Mouse (Mus musculus) ovary, postnatal 14 days (tissue): ENCODE data around the gene Gpr107.

ENCODE experiments used
- DNase-seq: peaks from one replicate; pipeline ENCODE4 v3.0.0; 2022; ENCODE audit warnings: low spot score

Gpr107 gene

DNA sequence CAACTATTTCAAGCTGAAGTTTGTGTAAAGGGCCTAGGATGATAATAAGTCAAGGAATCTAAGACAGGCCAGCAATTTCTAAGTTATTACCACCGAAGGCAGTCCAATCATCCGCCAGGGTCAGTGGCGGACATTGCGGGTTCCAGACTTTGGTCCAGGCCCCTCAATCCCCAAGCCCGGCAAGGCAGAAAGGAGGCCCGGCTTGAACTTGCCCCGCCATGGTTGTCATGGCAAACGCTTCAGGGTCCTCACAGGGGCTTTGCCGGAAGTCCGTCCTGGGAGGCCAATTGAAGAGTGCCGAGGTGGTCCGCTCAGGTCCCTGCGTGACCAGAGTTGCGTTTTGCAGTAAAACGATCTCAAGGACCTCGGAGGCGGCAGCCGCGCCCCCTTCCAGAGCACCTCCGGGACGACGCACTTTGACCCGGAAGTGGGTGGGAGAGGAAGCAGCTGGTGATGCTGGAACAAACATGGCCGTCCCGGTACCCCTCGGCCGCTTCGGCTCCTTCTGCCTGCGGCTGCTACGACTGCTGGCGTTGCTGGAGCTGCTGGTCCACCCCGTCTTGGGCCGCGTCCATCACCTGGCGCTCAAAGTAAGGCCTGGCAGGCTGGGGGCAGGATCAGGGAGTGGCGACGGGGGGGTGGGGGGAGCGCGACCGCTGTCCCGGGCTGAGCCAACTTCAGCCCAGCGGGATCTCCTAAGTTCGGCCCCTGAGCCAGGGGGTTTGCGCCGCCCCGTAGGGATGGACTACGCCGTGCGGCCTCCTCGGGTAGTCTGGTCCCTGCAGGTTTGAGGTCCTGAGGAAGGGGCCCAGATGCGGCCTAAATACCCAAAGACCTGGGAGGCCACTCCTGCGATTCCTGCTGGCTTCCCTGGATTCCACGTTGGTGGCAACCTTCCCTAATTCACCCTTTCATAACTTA lies at the start of gene Gpr107:
TSS of gene Gpr107 (plus strand) at position 425 of the 921 bp plus-strand sequence.
- peak; percentile 72 for DNase-seq

GRCm38 (mm10) chr2:31103321-31103720 lies 48.8 kb upstream of the Gpr107 start:
- no peak for DNase-seq

- no peak for DNase-seq
These were observed 46.8 kb upstream of the Gpr107 start for GRCm38 (mm10) chr2:31105279-31105678.

DNA sequence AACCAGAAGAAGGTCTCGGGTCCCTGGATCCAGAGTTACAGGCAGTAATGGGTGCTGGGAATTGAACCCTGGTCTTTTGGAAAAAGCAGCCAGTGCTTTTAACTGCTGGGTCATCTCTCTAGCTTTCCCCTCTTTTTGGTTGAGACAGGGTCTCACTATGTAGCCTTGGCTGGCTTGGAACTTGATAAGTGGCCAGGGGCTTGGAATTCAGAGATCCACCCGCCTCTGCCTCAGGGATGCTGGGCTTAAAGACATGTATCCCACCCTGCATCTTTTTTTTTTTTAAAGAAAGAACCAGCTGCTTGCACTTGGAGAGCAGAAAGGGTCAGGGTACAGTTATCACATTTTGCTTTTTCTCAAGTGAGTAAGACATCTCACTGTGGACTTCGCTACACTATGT lies 46.1 kb upstream of the Gpr107 start:
- no peak for DNase-seq

DNA sequence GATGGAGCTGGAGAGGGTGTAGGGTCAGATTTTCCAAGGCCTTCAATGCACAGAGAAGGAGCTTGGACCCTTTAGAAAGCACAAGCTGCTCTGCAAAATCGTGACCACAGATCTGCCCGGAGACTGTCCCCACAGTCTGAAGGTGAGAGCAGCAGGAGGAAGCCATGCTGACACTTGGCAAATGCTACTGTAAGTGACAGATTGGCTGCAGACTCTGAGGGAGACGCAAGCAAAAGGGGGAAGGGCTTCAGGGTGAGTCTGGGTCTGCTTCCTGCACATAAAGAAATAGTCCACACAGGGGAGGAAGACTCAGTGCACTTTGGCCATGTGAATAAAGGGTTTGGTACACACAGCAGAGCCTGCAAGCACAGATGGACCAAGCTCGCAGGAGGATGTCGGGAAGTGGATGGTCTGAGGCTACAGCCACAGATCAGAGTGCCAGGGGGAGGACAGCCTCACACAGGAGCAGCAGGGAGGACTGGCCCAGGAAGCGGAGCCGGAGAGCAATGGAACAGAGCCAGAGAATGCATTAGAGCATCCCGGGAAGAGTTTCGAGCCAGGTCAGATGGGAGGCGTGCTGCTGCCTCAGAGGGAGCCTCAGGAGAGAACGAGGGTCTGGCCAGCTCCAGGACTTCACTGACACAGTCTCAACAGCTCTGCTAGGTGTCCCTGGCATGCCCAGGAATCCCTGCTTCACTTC lies 45.3 kb upstream of the Gpr107 start:
- DNase-seq, result no peak

DNA sequence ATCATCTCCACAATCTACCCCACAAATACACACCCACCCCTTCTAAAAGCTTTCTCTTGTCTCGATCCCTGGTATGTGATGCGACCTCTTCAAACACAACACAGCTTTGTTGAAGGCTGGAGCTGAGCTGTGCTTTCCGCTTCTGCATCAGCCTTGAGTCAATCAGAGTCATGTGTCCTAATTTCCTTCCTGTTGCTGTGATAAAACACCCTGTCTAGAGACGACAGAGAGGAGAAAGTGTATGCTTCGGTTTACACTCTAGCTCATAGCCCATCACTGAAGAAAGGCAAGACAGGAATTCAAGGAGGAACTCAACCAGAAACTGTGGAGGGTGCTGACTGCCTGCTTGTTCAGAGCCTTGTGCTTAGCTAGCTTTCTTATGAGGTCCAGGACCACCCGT lies 43.9 kb upstream of the Gpr107 start:
- no peak for DNase-seq

GRCm38 (mm10) chr2:31109960-31110548 lies 42.1 kb upstream of the Gpr107 start:
- DNase-seq, result no peak

DNA sequence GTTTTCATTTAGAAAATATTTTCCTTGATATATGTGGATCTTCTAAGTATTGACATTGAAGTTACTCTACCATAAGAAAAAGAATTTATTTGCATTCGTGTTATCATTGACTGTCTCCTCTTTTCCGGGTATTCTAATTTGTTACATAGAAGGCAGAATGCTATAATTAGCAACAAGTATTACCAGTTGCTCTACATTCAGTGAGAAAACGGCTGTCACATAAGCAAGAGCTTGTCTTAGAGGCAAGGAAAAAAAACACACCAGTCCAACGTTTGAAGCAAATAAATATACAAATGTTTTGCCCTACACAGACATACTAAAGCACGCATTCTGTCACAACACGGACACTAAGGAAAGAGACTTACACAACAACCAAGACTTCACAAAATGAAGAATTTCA lies 40.4 kb upstream of the Gpr107 start:
- no peak for DNase-seq

DNA sequence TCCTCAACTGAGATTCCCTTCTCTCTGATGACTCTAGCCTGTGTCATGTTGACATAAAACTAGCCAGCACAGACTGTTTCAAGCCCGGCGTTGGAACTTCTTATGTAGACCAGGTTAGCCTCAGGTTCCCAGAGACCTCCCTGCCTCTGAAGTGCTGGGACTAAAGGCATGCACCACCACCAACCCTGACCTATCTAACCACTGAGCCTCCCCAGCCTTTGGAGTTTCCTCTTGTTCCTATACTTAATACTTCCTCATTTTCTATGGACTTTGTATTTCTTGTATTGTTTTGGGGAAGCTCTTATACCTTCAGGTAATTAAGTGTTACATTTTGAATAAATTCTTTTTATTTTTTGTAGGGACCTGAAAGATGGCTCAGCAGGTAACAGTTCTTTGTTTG lies 37.9 kb upstream of the Gpr107 start:
- DNase-seq, result no peak

DNA sequence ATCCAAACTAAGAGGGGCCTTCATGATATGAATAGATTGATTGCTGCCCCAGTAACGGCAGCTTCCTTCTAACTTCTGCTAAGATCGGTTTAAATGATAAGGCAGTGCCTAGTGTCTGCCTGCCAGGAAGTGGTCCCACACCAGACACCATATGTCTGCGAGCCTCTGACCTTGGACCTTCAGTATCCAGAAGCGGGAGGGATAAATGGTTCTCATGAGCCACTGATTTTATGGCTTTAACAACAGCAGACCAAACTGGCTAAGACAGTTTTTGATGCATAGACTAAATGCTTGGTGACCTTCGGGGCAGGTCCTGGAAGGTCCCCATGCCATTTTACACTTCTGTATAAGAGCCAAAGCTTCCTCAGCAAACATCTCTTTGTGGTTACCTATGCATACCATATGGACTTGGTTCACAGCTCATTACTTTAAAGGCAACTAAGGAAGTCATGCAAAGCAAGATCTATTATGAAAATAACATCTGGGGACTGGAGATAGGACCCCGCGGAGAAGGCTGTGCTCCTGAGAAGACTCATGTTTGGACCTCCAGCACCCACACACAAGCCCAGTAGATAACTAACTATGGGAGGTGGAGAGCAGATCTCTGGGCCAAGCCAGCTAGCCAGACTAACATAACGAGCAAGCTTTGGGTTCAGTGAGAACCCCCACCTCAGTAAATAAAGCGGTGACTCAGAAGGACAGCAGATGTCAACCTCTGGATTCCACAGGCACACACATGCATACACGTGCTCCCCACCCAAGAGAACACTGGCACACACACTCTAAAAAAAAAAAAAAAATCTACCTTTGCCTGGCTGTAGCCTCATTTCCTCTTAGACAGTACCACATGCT lies 36.8 kb upstream of the Gpr107 start:
- DNase-seq, result no peak

DNA sequence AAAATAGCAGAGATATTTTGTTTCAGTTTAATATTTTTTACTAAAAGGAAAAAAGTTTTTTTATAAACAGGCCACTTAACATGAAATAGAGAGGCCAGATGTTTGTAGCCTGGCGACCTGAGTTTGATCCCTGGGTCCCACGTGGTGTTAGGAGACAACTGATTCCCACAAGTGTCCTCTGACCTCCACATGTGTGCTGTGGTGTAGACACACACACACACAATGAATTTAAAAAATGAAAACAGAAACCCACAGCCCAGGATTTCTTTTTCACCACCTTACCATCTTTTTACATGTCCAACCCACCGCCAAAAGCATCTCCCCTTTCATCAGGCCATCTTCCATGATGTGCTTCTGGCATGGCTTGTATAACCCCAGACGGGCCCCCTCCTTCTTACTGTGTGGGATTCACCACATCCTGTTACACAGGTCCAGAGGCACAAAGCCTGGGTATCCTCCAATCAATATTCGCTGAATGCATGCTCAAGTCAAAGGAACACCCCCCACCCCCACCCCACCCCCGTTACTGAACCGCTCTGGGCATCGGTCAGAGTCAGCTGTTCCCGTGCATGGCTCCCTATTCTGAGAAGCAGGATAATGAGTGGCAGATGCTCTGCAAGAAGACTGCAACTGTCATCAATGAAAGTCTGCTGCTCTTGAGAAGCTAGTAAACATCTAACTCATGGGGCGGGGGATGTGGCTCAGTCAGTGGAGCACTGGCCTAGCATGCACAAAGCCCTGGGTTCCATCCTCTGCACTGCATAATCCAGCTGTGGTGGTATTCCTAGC lies 36.0 kb upstream of the Gpr107 start:
- no peak for DNase-seq

- DNase-seq, result no peak
These were observed 33.9 kb upstream of the Gpr107 start for GRCm38 (mm10) chr2:31118211-31118610.

GRCm38 (mm10) chr2:31118639-31119380 lies 33.3 kb upstream of the Gpr107 start:
- no peak for DNase-seq

GRCm38 (mm10) chr2:31119795-31120194 lies 32.3 kb upstream of the Gpr107 start:
- no peak for DNase-seq

- DNase-seq, result no peak
These were observed 30.9 kb upstream of the Gpr107 start for GRCm38 (mm10) chr2:31121131-31121693.

DNA sequence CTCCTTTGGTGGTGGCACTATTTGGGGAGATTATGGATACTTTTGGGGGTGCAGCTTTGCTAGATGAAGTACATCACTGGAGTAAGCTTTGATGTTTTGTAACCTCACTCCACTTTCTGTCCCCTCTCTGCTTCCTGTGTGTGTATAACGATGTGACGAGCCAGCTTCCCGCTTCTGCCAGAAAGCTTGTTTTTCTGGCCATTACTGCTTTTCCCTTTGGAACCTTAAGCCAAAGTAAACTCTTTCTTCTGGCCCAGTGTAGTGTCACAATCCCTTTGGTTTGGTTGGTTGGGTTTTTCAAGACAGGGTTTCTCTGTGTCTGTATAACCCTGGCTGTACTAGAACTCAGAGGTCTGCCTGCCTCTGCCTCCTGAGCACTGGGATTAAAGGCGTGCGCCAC lies 29.3 kb upstream of the Gpr107 start:
- DNase-seq, result no peak

DNA sequence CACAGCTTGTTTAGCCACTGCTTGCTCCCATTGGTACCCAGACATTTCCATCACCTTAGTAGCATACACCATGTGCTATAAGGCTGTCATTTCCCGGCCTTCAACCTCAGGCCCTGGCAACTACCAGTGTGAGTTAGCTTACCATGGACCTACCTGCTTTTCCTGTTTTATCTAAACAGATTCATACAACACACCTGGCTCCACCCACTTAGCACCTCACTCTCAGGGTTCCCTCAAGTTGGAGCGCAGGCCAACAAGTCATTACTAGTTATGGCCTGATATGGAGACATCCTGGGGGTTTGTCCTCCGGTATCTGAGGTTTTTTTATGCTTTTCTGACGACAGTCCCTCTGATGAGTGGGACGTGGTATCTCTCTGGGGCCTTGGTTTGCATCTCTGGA lies 28.6 kb upstream of the Gpr107 start:
- no peak for DNase-seq

- DNase-seq, result no peak
These were observed 27.4 kb upstream of the Gpr107 start for GRCm38 (mm10) chr2:31124694-31125093.

DNA sequence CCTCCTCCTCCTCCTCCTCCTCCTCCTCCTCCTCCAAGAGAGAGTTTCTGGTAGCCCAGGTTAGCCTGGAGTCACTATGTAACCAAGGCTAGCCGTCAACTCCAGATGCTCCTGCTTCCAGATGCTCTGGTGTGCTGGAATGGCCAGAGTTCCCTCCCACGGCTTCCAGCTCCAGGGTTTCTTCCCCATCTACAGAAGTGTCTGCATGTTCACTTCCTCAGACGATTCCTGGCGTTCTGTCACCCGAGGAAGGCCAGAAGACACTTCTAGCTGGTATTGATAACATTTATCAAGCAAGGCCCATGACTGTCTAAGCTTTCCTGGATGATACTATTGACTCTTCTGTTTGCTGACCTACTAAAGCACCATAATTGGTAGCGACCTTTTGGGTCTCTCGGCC lies 27.0 kb upstream of the Gpr107 start:
- DNase-seq, result no peak

GRCm38 (mm10) chr2:31126048-31126447 lies 26.1 kb upstream of the Gpr107 start:
- no peak for DNase-seq
